Mouse (Mus musculus) embryonic fibroblast, embryonic 13.5 days (primary cell): Measurements from ENCODE around the gene Cog5.

Experiments used
- CTCF ChIP-seq: IDR thresholded peaks from 2 replicates; pipeline ENCODE4 v1.5.1; 2011; ENCODE audit warnings: mild to moderate bottlenecking, control low read depth, low read length, moderate library complexity, borderline replicate concordance; ENCODE audit not compliant: insufficient read depth
- POLR2A ChIP-seq: IDR thresholded peaks from 2 replicates; pipeline ENCODE4 v1.6.1; 2011; ENCODE audit warnings: low read depth, mild to moderate bottlenecking, control low read depth, low read length, moderate library complexity

DNA sequence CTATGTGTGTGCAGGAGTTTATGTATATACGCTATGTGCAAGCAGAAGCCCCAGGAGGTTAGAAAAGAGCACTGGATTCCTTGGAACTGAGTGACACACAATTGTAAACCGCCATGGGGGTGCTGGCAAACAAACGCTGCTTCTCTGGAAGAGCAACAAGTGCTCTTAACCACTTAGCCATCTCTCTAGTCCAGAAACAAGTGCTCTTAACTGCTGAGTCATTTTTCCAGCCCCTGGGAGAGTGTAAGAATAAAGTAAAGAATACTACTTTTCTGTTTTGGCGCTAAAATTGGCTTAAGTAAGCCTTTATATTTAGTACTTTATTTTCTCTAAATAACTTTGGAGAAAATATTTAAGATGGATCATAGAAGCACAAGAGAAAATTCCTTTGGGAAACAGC, 41.3 kb upstream of the Cog5 start:
- TF ChIP-seq POLR2A (no peak), CTCF (no peak)
